Mouse (Mus musculus) effector memory CD4-positive, alpha-beta T cell, adult 7 months (primary cell): ENCODE results near the gene Zfp280c. TPM values are rescaled to one million over a fixed set of nuclear protein-coding genes. Genes with fewer than 3 reads are reported as not detected.

Experiments
- polyA plus RNA-seq: library from polyadenylated mRNA; unstranded; fragments of 100-300 nt; shearing (Covaris generic); gene quantifications from one replicate; pipeline ENCODE4 v1.2.1, GENCODE M21; 2017

The Zfp280c gene
- polyA plus RNA-seq: 7.9 TPM

GRCm38 (mm10) chrX:48594099-48594760 is at the start of gene Zfp280c:
Gene Zfp280c (minus strand): TSS chrX:48594504.

GRCm38 (mm10) chrX:48623379-48624053 is 29.2 kb upstream of the Zfp280c start, which contains the start of gene Slc25a14:
Gene Slc25a14 (plus strand): TSS chrX:48623413.

GRCm38 (mm10) chrX:48518808-48519548 is 75.3 kb downstream of the Zfp280c start, which contains the start of gene Rab33a:
Gene Rab33a (plus strand): TSS chrX:48519285.

GRCm38 (mm10) chrX:48513166-48513807 is 81.0 kb downstream of the Zfp280c start, which contains the start of gene Aifm1:
Gene Aifm1 (minus strand): TSS chrX:48513563.

Other genes with a start within 250 kb of the Zfp280c start
- 59.0 TPM for gene Elf4, start 131.4 kb downstream of the Zfp280c start, polyA plus RNA-seq
- gene Aifm1, start 80.9 kb downstream of the Zfp280c start, polyA plus RNA-seq: 27.2 TPM
- gene Rab33a, start 75.2 kb downstream of the Zfp280c start, polyA plus RNA-seq: 0.33 TPM
- 3.8 TPM for gene Slc25a14, start 28.9 kb upstream of the Zfp280c start, polyA plus RNA-seq
- gene Gpr119, start 80.0 kb upstream of the Zfp280c start, polyA plus RNA-seq: not detected
- 16.2 TPM for gene Rbmx2, start 100.5 kb upstream of the Zfp280c start, polyA plus RNA-seq